Mouse (Mus musculus) heart, adult 2 months (tissue): ENCODE measurements around the gene Lad1.

ENCODE experiments used
- CTCF ChIP-seq: fragments of 200-600 bp; IDR thresholded peaks from 2 replicates; pipeline ENCODE4 v1.8.1; 2022; ENCODE audit warnings: antibody characterized with exemption, mild to moderate bottlenecking, moderate library complexity
- EP300 ChIP-seq: fragments of 200-500 bp; IDR thresholded peaks from 2 replicates; pipeline ENCODE4 v1.6.1; 2011; ENCODE audit warnings: low read depth, low read length, control low read depth; ENCODE audit not compliant: insufficient read depth
- POLR2A ChIP-seq: fragments of 200-500 bp; IDR thresholded peaks from 2 replicates; pipeline ENCODE4 v1.6.1; 2011; ENCODE audit warnings: mild to moderate bottlenecking, low read depth, low read length, control low read depth; ENCODE audit not compliant: insufficient read depth

DNA sequence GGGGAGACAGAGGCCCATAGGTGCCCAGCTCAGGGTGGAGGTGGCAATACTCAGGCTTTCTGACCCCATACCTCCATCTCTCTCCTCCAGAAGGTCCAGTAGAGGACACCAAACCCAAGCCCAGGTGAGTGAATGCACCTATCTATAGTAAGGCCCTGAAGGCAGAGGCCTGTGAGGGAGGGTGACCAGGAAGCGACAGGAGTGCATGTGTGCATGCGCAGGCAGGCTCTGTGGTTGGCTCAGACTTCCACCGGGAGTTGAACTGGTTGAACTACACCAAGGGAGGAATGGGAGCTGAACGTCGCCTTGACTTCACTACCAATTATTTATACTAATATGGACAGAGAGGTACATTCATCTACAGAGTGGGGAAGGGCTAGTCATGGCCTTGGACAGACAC is 28.2 kb downstream of the Lad1 start:
- TF ChIP-seq CTCF (no peak), POLR2A (no peak; the same call in none of the 2 replicates), EP300 (peak; percentile 35; the same call in 1 of the 2 replicates)
